Mouse (Mus musculus) thymus, adult 2 months (tissue): ENCODE data around the gene Dpep3. TPM values are rescaled to one million over a fixed set of nuclear protein-coding genes. Genes with fewer than 3 reads are reported as not detected.

Experiments
- DNase-seq: peaks from one replicate; pipeline ENCODE4 v3.0.0; 2021
- H3K27ac ChIP-seq: fragments of 200-500 bp; 2 replicates; pipeline ENCODE4 v1.5.1; 2012; ENCODE audit warnings: low read length, control low read depth; ENCODE audit not compliant: control insufficient read depth, insufficient read depth
- H3K27me3 ChIP-seq: fragments of 200-500 bp; 2 replicates; pipeline ENCODE4 v1.6.1; 2012; ENCODE audit warnings: mild to moderate bottlenecking, low read length, moderate library complexity, mixed read lengths; ENCODE audit not compliant: control insufficient read depth, insufficient read depth
- H3K36me3 ChIP-seq: fragments of 200-500 bp; 2 replicates; pipeline ENCODE4 v1.6.1; 2012; ENCODE audit warnings: mild to moderate bottlenecking, low read length, moderate library complexity; ENCODE audit not compliant: control insufficient read depth, insufficient read depth
- H3K4me1 ChIP-seq: fragments of 200-500 bp; replicated peaks from 2 replicates; pipeline ENCODE4 v1.6.1; 2012; ENCODE audit warnings: low read length; ENCODE audit not compliant: control insufficient read depth, insufficient read depth
- H3K4me3 ChIP-seq: fragments of 200-500 bp; 2 replicates; pipeline ENCODE4 v1.5.1; 2012; ENCODE audit warnings: mild to moderate bottlenecking, low read length, control low read depth, moderate library complexity; ENCODE audit not compliant: control insufficient read depth, insufficient read depth
- CTCF ChIP-seq: fragments of 200-500 bp; IDR thresholded peaks from 2 replicates; pipeline ENCODE4 v1.5.1; 2012; ENCODE audit warnings: mild to moderate bottlenecking, control low read depth, low read length, moderate library complexity, borderline replicate concordance; ENCODE audit not compliant: control insufficient read depth, poor library complexity, insufficient read depth; ENCODE audit errors: extremely low read depth
- POLR2A ChIP-seq: fragments of 200-500 bp; IDR thresholded peaks from 2 replicates; pipeline ENCODE4 v1.6.1; 2012; ENCODE audit warnings: mild to moderate bottlenecking, low read length, control low read depth, moderate library complexity; ENCODE audit not compliant: control insufficient read depth, poor library complexity, insufficient read depth; ENCODE audit errors: extremely low read depth
- WGBS: fragments of 180-500 bp; shearing (Covaris S2); methylation state at CpG from one replicate; pipeline ENCODE4 v1.1.7; 2018; 5-methylcytosine and 5-hydroxymethylcytosine counted together
- polyA plus RNA-seq: library from polyadenylated mRNA; depleted of rRNA; stranded (reverse); fragments of >200 nt; gene quantifications from 2 replicates; pipeline ENCODE4 v1.2.3, GENCODE M21; 2012

Dpep3 gene
- polyA plus RNA-seq, 1 experiment: 0.09 TPM

DNA sequence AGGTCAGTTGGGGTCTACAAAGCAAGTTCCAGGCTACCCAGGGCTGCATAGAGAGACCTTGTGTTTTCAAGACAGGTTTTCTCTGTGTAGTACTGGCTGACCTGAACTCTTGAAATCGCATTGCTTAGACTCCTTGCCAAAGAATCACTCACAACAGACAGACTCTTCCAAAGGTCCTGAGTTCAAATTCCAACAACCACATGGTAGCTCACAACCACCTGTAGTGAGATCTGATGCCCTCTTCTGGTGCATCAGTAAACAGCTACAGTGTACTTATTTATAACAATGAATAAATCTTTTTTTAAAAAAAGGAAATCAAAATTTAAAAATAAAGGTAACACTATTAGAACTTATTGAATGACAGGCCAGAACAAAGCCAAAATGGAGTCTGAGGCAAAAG lies 1.9 kb upstream of the Dpep3 start:
- H3K4me1 ChIP-seq: peaks cover 4% of the 10 kb centered on the region; the same call in 1 of the 2 replicates
- DNase-seq: no peak
- H3K27ac ChIP-seq: no peak overlapping the region
- H3K36me3 ChIP-seq: no peaks in the 10 kb centered on the region
- H3K4me3 ChIP-seq: no peak overlapping the region
- TF ChIP-seq POLR2A (no peak), CTCF (no peak)
- 89% methylated on average over 1 of the region's 1 CpGs for WGBS
- H3K27me3 ChIP-seq: no peaks in the 10 kb centered on the region

DNA sequence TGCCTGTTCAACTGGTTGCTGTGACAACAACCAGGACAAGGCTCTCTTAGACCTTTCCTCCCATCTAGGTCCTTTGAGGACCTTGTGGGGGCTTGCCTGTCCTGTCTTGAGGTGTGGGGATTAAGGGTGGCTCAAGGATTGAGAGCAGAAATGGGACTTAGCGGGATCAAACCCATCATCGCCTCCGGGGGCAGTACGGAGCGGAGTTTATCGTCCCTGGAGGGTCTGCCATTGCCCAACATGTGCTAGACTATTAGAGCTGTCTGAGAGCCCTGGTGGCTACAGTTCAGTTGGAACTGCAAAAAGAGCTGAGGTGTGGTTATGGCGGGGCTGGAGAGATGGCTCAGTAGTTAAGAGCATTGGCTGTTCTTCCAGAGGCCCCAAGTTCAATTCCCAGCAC lies 3.9 kb downstream of the Dpep3 start:
- 83% methylated on average over 7 of the region's 7 CpGs for WGBS
- Histone ChIP-seq H3K4me1 (no peaks in the 10 kb centered on the region), H3K27ac (no peak overlapping the region), H3K27me3 (no peaks in the 10 kb centered on the region), H3K36me3 (no peaks in the 10 kb centered on the region), H3K4me3 (no peak overlapping the region)
- TF ChIP-seq POLR2A (no peak), CTCF (no peak)
- no peak for DNase-seq

DNA sequence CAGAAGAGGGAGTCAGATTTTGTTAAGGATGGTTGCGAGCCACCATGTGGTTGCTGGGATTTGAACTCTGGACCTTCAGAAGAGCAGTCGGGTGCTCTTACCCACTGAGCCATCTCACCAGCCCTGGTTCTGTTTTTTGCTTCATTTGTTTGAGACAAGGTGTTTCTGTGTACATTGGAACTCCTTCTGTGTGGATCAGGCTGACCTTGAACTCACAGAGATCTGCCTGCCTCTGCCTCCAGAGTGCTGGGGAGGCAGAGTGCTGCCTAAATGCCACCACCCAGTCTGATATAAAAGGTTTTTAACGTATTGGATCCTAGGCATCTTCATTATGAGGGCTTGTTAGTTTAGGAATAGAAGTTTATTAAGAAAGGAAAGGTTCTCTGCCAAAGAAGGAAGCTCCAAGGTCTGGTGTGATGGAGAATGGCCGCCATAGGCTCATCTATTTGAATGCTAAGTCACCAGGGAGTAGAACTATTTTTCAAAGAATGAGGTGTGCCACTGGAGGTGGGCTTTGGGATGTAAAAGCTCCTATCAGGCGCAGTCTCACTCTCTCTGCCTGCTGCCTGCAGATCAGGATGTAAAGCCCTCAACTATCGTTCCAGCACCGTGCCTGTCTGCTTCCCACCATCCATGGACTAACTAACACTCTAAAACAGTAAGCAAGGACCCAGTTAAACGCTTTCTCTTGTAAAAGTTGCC lies 8.1 kb downstream of the Dpep3 start:
- WGBS: 91% methylated on average over 8 of the region's 8 CpGs
- no peaks in the 10 kb centered on the region for H3K27me3 ChIP-seq
- H3K27ac ChIP-seq: no peak overlapping the region
- no peaks in the 10 kb centered on the region for H3K36me3 ChIP-seq
- H3K4me3 ChIP-seq: no peak overlapping the region
- H3K4me1 ChIP-seq: peaks cover 10% of the 10 kb centered on the region
- no peak for DNase-seq
- TF ChIP-seq CTCF (no peak), POLR2A (no peak)

DNA sequence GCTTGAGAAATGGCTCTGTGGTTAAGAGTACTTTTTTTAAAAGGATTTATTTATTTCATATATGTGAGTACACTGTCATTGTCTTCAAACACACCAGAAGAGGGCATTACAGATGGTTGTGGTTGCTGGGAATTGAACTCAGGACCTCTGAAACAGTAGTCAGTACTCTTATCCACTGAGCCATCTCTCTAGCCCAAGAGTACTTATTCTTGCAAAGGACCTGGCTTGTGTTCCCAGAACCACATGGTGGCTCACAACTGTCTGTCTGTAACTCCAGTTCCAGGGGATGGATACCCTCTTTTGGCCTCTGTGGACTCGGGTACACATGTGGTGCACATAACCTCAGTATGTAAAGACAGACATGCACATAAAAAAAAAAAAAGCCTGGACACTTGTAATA lies 9.9 kb downstream of the Dpep3 start:
- no peak overlapping the region for H3K4me3 ChIP-seq
- 78% methylated on average over 1 of the region's 1 CpGs for WGBS
- peaks cover 19% of the 10 kb centered on the region for H3K4me1 ChIP-seq
- DNase-seq: no peak
- TF ChIP-seq POLR2A: no peak
- no peaks in the 10 kb centered on the region for H3K27me3 ChIP-seq
- H3K36me3 ChIP-seq: no peaks in the 10 kb centered on the region
- H3K27ac ChIP-seq: no peak overlapping the region

DNA sequence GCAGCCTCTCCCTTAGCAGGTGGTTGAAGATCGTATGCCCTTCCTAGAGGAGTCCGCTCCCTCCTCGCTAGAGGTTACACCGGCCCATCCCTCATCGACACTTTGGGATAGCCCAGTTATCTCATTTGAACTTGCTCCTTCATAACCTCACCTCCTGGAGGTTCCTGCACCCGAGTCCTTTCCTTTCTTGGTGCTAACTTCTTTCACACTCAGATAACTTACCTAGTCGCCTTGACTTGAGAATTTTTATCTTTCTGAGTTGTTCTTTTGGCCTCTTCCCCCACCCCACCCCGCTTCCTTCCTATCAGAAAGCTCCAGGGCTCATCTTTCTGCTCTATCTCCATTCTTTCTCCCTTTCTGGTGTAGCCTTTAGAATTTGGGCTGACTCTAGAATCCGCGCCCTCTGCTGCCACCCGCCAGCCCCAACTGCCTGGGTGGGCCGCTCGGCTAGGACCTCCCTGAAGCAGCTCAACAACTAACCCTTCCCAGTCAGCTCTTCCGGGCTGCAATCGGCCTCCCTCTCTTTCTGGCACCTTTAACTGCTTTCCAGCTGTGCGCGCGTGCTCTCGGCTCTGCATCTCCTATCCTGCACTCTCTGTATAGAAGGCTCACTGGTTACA lies 12.4 kb downstream of the Dpep3 start:
- Histone ChIP-seq H3K4me1 (peaks cover 19% of the 10 kb centered on the region), H3K36me3 (no peaks in the 10 kb centered on the region), H3K4me3 (peak overlapping the region; percentile 9), H3K27me3 (no peaks in the 10 kb centered on the region), H3K27ac (peak overlapping the region; percentile 8; the same call in 1 of the 2 replicates)
- DNase-seq: peak; percentile 52
- TF ChIP-seq CTCF (peak; percentile 38; the same call in 1 of the 2 replicates), POLR2A (no peak)
- WGBS: 22% methylated on average over 19 of the region's 19 CpGs

DNA sequence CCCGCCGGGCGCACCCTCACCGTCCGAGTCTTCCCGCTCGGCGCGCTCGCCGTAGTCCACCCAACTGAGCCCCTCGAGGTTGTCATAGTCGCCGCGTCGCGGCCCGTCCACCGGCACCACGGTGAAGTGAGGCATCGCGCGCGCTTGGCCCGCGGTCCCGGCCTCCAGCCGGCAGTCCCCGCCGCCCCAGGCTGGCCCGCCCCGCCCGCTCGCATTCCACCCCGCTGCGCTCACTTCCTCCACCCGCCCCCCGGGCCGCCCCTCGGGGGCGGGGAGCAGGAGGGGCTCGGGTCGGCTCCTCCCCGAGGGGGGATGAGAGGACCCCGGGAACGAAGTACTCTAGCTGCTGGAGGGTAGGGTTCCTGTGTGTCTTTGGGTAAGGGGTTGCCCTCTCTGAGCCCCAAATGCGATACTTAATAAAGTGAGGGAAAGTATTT lies 13.3 kb downstream of the Dpep3 start, which contains the start of gene Slc12a4:
Slc12a4 (minus strand) TSS at position 193 of the 437 bp plus-strand sequence.
- peak within 1 kb of the TSS; percentile 8; the same call in 1 of the 2 replicates for H3K27ac ChIP-seq
- H3K4me1 ChIP-seq: peaks cover 19% of the 10 kb centered on the region
- DNase-seq: peak; percentile 86
- peak; percentile 63 for TF ChIP-seq POLR2A
- TF ChIP-seq CTCF: peak; percentile 56
- no peaks in the 10 kb centered on the region for H3K27me3 ChIP-seq
- H3K36me3 ChIP-seq: no peaks in the 10 kb centered on the region
- peak within 1 kb of the TSS; percentile 95 for H3K4me3 ChIP-seq
- under 1% methylated on average over 45 of the region's 47 CpGs for WGBS
